Mouse (Mus musculus) kidney, postnatal 4 days (tissue): ENCODE data around the gene Gm7942.
"Not testable (repeated sequence)": the region's sequence is repeated elsewhere in the genome, so short reads cannot be mapped to it uniquely, and the experiment has no call there.

Experiments
- DNase-seq, 2 experiments: peaks; one replicate each; pipeline ENCODE4 v3.0.0; 2021; ENCODE audit warnings: mixed read lengths in 2 of 2

The Gm7942 gene

GRCm38 (mm10) chr5:95106638-95107037, at the start of gene Gm7942:
Gene Gm7942, plus strand, starts transcription at chr5:95106938.
- not testable (repeated sequence) for DNase-seq
